Mouse (Mus musculus): ENCODE data around the gene Zfp74. TPM values are rescaled to one million over a fixed set of nuclear protein-coding genes. Genes with fewer than 3 reads are reported as not detected.

Gene Zfp74
- polyA plus RNA-seq, 1 experiment from 2014 or later: 3.1 TPM

GRCm38 (mm10) chr7:29942740-29943139 lies 11.1 kb downstream of the Zfp74 start:
- no peak overlapping the region for H3K4me2 ChIP-seq (replicated peaks; ENCODE audit: low read depth)
- WGBS: 18% methylated on average over 2 of the region's 2 CpGs
- no peaks in the 10 kb centered on the region; the same call in 1 of the 2 replicates for H3K36me3 ChIP-seq (ENCODE audit: control insufficient read depth, insufficient read depth, low read length)
- no peak overlapping the region for H3K9ac ChIP-seq (ENCODE audit: low read length)
- TF ChIP-seq EP300 (optimal IDR thresholded peaks at IDR 0.05): no peak
- no peak for TF ChIP-seq CTCF (IDR thresholded peaks at IDR 0.05; ENCODE audit: low read depth)
- H3K9me3 ChIP-seq (ENCODE audit: control insufficient read depth, low read length): no peaks in the 10 kb centered on the region
- H3K27me3 ChIP-seq (ENCODE audit: control insufficient read depth, insufficient read depth, low read length): no peaks in the 10 kb centered on the region
- ATAC-seq (ENCODE audit: low FRiP score, low TSS enrichment) (no peak), DNase-seq (ENCODE audit: low spot score) (no peak)
- H3K27ac ChIP-seq (replicated peaks): no peak overlapping the region
- H3K4me3 ChIP-seq (ENCODE audit: low read depth, low read length): no peak overlapping the region
- no peaks in the 10 kb centered on the region for H3K4me1 ChIP-seq (replicated peaks; ENCODE audit: control insufficient read depth, insufficient read depth)

- Histone ChIP-seq H3K9ac (ENCODE audit: low read length) (no peak overlapping the region), H3K4me2 (replicated peaks; ENCODE audit: low read depth) (no peak overlapping the region), H3K27me3 (ENCODE audit: control insufficient read depth, insufficient read depth, low read length) (no peaks in the 10 kb centered on the region), H3K4me1 (replicated peaks; ENCODE audit: control insufficient read depth, insufficient read depth) (no peaks in the 10 kb centered on the region), H3K36me3 (ENCODE audit: control insufficient read depth, insufficient read depth, low read length) (no peaks in the 10 kb centered on the region; the same call in 1 of the 2 replicates), H3K27ac (replicated peaks) (no peak overlapping the region), H3K9me3 (ENCODE audit: control insufficient read depth, low read length) (no peaks in the 10 kb centered on the region), H3K4me3 (ENCODE audit: low read depth, low read length) (no peak overlapping the region)
- ATAC-seq (ENCODE audit: low FRiP score, low TSS enrichment) (no peak), DNase-seq (ENCODE audit: low spot score) (no peak)
- TF ChIP-seq EP300 (optimal IDR thresholded peaks at IDR 0.05) (no peak), CTCF (IDR thresholded peaks at IDR 0.05; ENCODE audit: low read depth) (no peak)
- 87% methylated on average over 11 of the region's 11 CpGs for WGBS
Measured at GRCm38 (mm10) chr7:29941027-29941426, 12.9 kb downstream of the Zfp74 start.

- ATAC-seq (ENCODE audit: low FRiP score, low TSS enrichment): no peak
- Histone ChIP-seq H3K9ac (ENCODE audit: low read length) (no peak overlapping the region), H3K4me3 (ENCODE audit: low read depth, low read length) (no peak overlapping the region), H3K36me3 (ENCODE audit: control insufficient read depth, insufficient read depth, low read length) (peaks cover 15% of the 10 kb centered on the region), H3K4me1 (replicated peaks; ENCODE audit: control insufficient read depth, insufficient read depth) (no peaks in the 10 kb centered on the region), H3K27me3 (ENCODE audit: control insufficient read depth, insufficient read depth, low read length) (no peaks in the 10 kb centered on the region), H3K27ac (replicated peaks) (no peak overlapping the region), H3K9me3 (ENCODE audit: control insufficient read depth, low read length) (no peaks in the 10 kb centered on the region), H3K4me2 (replicated peaks; ENCODE audit: low read depth) (no peak overlapping the region)
- TF ChIP-seq CTCF (IDR thresholded peaks at IDR 0.05; ENCODE audit: low read depth): no peak
- no peak for TF ChIP-seq EP300 (optimal IDR thresholded peaks at IDR 0.05)
- WGBS: 83% methylated on average over 6 of the region's 6 CpGs
- no peak for DNase-seq (ENCODE audit: low spot score)
Measured at GRCm38 (mm10) chr7:29938856-29939255, 15.0 kb downstream of the Zfp74 start.

- H3K27ac ChIP-seq (replicated peaks): no peak overlapping the region
- TF ChIP-seq EP300 (optimal IDR thresholded peaks at IDR 0.05): no peak
- TF ChIP-seq CTCF (IDR thresholded peaks at IDR 0.05; ENCODE audit: low read depth): no peak
- WGBS: 56% methylated on average over 2 of the region's 2 CpGs
- no peak overlapping the region for H3K4me2 ChIP-seq (replicated peaks; ENCODE audit: low read depth)
- DNase-seq (ENCODE audit: low spot score) (no peak), ATAC-seq (ENCODE audit: low FRiP score, low TSS enrichment) (no peak)
- H3K4me3 ChIP-seq (ENCODE audit: low read depth, low read length): no peak overlapping the region
- H3K9me3 ChIP-seq (ENCODE audit: control insufficient read depth, low read length): no peaks in the 10 kb centered on the region
- H3K27me3 ChIP-seq (ENCODE audit: control insufficient read depth, insufficient read depth, low read length): no peaks in the 10 kb centered on the region
- H3K4me1 ChIP-seq (replicated peaks; ENCODE audit: control insufficient read depth, insufficient read depth): no peaks in the 10 kb centered on the region
- no peak overlapping the region for H3K9ac ChIP-seq (ENCODE audit: low read length)
- no peaks in the 10 kb centered on the region for H3K36me3 ChIP-seq (ENCODE audit: control insufficient read depth, insufficient read depth, low read length)
Measured at GRCm38 (mm10) chr7:29922780-29923179, 31.1 kb downstream of the Zfp74 start.

- WGBS: 69% methylated on average over 6 of the region's 6 CpGs
- ATAC-seq (ENCODE audit: low FRiP score, low TSS enrichment): peak; percentile 70
- TF ChIP-seq EP300 (optimal IDR thresholded peaks at IDR 0.05) (no peak), CTCF (IDR thresholded peaks at IDR 0.05; ENCODE audit: low read depth) (no peak)
Measured at GRCm38 (mm10) chr7:29921439-29922093, 32.3 kb downstream of the Zfp74 start.

GRCm38 (mm10) chr7:29918062-29918453 lies 35.8 kb downstream of the Zfp74 start:
- Histone ChIP-seq H3K4me1 (replicated peaks; ENCODE audit: control insufficient read depth, insufficient read depth) (no peaks in the 10 kb centered on the region), H3K9me3 (ENCODE audit: control insufficient read depth, low read length) (no peaks in the 10 kb centered on the region), H3K27me3 (ENCODE audit: control insufficient read depth, insufficient read depth, low read length) (no peaks in the 10 kb centered on the region), H3K4me2 (replicated peaks; ENCODE audit: low read depth) (no peak overlapping the region), H3K9ac (ENCODE audit: low read length) (no peak overlapping the region), H3K27ac (replicated peaks) (no peak overlapping the region), H3K36me3 (ENCODE audit: control insufficient read depth, insufficient read depth, low read length) (peaks cover 8% of the 10 kb centered on the region), H3K4me3 (ENCODE audit: low read depth, low read length) (no peak overlapping the region)
- no peak for DNase-seq (ENCODE audit: low spot score)
- ATAC-seq (ENCODE audit: low FRiP score, low TSS enrichment): no peak
- TF ChIP-seq EP300 (optimal IDR thresholded peaks at IDR 0.05) (no peak), CTCF (IDR thresholded peaks at IDR 0.05; ENCODE audit: low read depth) (no peak)
- WGBS: 66% methylated on average over 4 of the region's 4 CpGs

More at GRCm38 (mm10) chr7:29921439-29922093, 32.3 kb downstream of the Zfp74 start:
- Histone ChIP-seq H3K9ac (ENCODE audit: low read length) (no peak overlapping the region), H3K27me3 (ENCODE audit: control insufficient read depth, insufficient read depth, low read length) (no peaks in the 10 kb centered on the region), H3K4me3 (ENCODE audit: low read depth, low read length) (no peak overlapping the region), H3K4me2 (replicated peaks; ENCODE audit: low read depth) (no peak overlapping the region), H3K9me3 (ENCODE audit: control insufficient read depth, low read length) (no peaks in the 10 kb centered on the region), H3K27ac (replicated peaks) (no peak overlapping the region), H3K4me1 (replicated peaks; ENCODE audit: control insufficient read depth, insufficient read depth) (no peaks in the 10 kb centered on the region), H3K36me3 (ENCODE audit: control insufficient read depth, insufficient read depth, low read length) (no peaks in the 10 kb centered on the region)
- DNase-seq (ENCODE audit: low spot score): no peak

Measured in stomach, postnatal 0 days (tissue).